Mouse (Mus musculus): Measurements from ENCODE around the gene Plbd1.

Gene Plbd1

GRCm38 (mm10) chr6:136661706-136662016 is at the start of gene Plbd1:
Plbd1 (minus strand) TSS chr6:136661928.
- DNase-seq (ENCODE audit: low spot score in 2 of 2) = peak in 1 of 2 experiments; percentile 31

GRCm38 (mm10) chr6:136710408-136710807 is 48.7 kb upstream of the Plbd1 start:
- DNase-seq (ENCODE audit: low spot score in 2 of 2) = no peak

- no peak for DNase-seq (ENCODE audit: low spot score in 2 of 2)
Measured at GRCm38 (mm10) chr6:136708597-136708996, 46.9 kb upstream of the Plbd1 start.

GRCm38 (mm10) chr6:136701878-136702277 is 40.1 kb upstream of the Plbd1 start:
- DNase-seq (ENCODE audit: low spot score in 2 of 2) = no peak

- no peak for DNase-seq (ENCODE audit: low spot score in 2 of 2)
Measured at GRCm38 (mm10) chr6:136701185-136701584, 39.5 kb upstream of the Plbd1 start.

GRCm38 (mm10) chr6:136691314-136691713 is 29.6 kb upstream of the Plbd1 start:
- DNase-seq (ENCODE audit: low spot score in 2 of 2) = no peak

GRCm38 (mm10) chr6:136690527-136690926 is 28.8 kb upstream of the Plbd1 start:
- DNase-seq (ENCODE audit: low spot score in 2 of 2) = no peak

GRCm38 (mm10) chr6:136689790-136690413 is 28.2 kb upstream of the Plbd1 start:
- DNase-seq (ENCODE audit: low spot score in 2 of 2) = no peak

- no peak for DNase-seq (ENCODE audit: low spot score in 2 of 2)
Measured at GRCm38 (mm10) chr6:136685433-136685832, 23.7 kb upstream of the Plbd1 start.

- no peak for DNase-seq (ENCODE audit: low spot score in 2 of 2)
Measured at GRCm38 (mm10) chr6:136683410-136684334, 21.9 kb upstream of the Plbd1 start.

- DNase-seq (ENCODE audit: low spot score in 2 of 2) = no peak
Measured at GRCm38 (mm10) chr6:136679381-136679780, 17.7 kb upstream of the Plbd1 start.

GRCm38 (mm10) chr6:136674935-136675334 is 13.2 kb upstream of the Plbd1 start:
- DNase-seq (ENCODE audit: low spot score in 2 of 2) = no peak

GRCm38 (mm10) chr6:136672467-136672866 is 10.7 kb upstream of the Plbd1 start:
- no peak for DNase-seq (ENCODE audit: low spot score in 2 of 2)

GRCm38 (mm10) chr6:136669274-136669673 is 7.5 kb upstream of the Plbd1 start:
- no peak for DNase-seq (ENCODE audit: low spot score in 2 of 2)

- DNase-seq (ENCODE audit: low spot score in 2 of 2) = no peak
Measured at GRCm38 (mm10) chr6:136668266-136668986, 6.7 kb upstream of the Plbd1 start.

GRCm38 (mm10) chr6:136662063-136662462 is 335 bp upstream of the Plbd1 start:
- DNase-seq (ENCODE audit: low spot score in 2 of 2) = no peak

GRCm38 (mm10) chr6:136660831-136661705 is 660 bp downstream of the Plbd1 start:
- DNase-seq (ENCODE audit: low spot score in 2 of 2) = no peak

- DNase-seq (ENCODE audit: low spot score in 2 of 2) = no peak
Measured at GRCm38 (mm10) chr6:136659226-136659625, 2.5 kb downstream of the Plbd1 start.

- DNase-seq (ENCODE audit: low spot score in 2 of 2) = no peak
Measured at GRCm38 (mm10) chr6:136658303-136658702, 3.4 kb downstream of the Plbd1 start.

- no peak for DNase-seq (ENCODE audit: low spot score in 2 of 2)
Measured at GRCm38 (mm10) chr6:136655786-136656185, 5.9 kb downstream of the Plbd1 start.

GRCm38 (mm10) chr6:136654470-136654869 is 7.3 kb downstream of the Plbd1 start:
- DNase-seq (ENCODE audit: low spot score in 2 of 2) = no peak
